Mouse (Mus musculus): ENCODE measurements around the gene Rpl9-ps1. TPM values are rescaled to one million over a fixed set of nuclear protein-coding genes. Genes with fewer than 3 reads are reported as not detected.

Rpl9-ps1 gene
- polyA plus RNA-seq, 1 experiment from 2014 or later, result not detected

DNA sequence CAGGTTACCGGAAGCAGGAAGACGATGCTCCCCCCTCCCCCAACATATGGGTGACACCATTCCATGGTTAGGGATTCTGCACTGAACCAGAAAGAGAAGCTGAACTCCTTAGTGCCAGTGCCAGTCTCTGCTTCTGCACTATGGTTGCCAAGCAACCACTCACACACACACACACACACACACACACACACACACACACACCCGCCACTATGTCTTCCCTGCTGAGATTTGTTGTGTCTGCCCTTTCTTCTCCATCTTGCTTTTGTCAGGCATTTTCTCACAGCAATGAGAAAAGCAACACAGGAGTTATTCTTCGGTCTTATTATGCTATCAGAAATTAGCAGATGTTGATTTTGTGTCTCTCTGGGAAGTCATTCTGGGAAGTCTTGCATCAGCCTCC lies 11.0 kb downstream of the Rpl9-ps1 start:
- 65% methylated on average over 4 of the region's 4 CpGs for WGBS
- no peak for ATAC-seq (ENCODE audit: low FRiP score, low TSS enrichment)

DNA sequence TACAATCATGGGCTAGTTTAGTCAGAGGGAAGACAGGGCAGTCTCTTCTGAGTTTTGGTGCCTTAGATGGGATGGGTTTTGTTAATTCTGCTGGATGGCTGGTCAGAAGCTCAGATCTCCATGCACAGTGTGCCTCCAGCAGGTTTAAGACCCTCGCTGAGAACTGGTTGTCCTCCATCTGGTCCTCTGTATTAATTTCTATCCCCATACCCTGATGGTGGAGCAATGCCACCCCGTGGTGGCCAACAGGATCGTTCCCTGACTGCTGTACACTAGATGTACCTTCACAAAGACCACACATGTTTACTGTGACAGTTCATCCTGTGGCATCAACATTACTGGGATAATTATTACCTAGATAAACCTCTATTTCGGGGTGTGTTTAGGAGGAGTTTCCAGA lies 12.7 kb downstream of the Rpl9-ps1 start:
- H3K4me1 ChIP-seq (ENCODE audit: control insufficient read depth, insufficient read depth, low read length), result no peaks in the 10 kb centered on the region
- H3K27me3 ChIP-seq (ENCODE audit: control insufficient read depth, insufficient read depth, low read length), result no peaks in the 10 kb centered on the region
- no peak overlapping the region for H3K9ac ChIP-seq (ENCODE audit: low read depth, low read length)
- no peak overlapping the region for H3K4me3 ChIP-seq (ENCODE audit: low read length)
- H3K9me3 ChIP-seq (ENCODE audit: control insufficient read depth, low read length), result no peaks in the 10 kb centered on the region
- no peak overlapping the region for H3K27ac ChIP-seq (ENCODE audit: low read depth, low read length)
- WGBS, result 74% methylated on average over 4 of the region's 4 CpGs
- H3K36me3 ChIP-seq (ENCODE audit: control insufficient read depth, insufficient read depth, low read length), result no peaks in the 10 kb centered on the region
- H3K4me2 ChIP-seq (replicated peaks; ENCODE audit: low read depth, low read length), result no peak overlapping the region
- ATAC-seq (ENCODE audit: low FRiP score, low TSS enrichment), result no peak

More for the DNA sequence above, 11.0 kb downstream of the Rpl9-ps1 start:
- Histone ChIP-seq H3K27me3 (ENCODE audit: control insufficient read depth, insufficient read depth, low read length) (no peaks in the 10 kb centered on the region), H3K9me3 (ENCODE audit: control insufficient read depth, low read length) (no peaks in the 10 kb centered on the region), H3K36me3 (ENCODE audit: control insufficient read depth, insufficient read depth, low read length) (no peaks in the 10 kb centered on the region), H3K9ac (ENCODE audit: low read depth, low read length) (no peak overlapping the region), H3K27ac (ENCODE audit: low read depth, low read length) (no peak overlapping the region), H3K4me1 (ENCODE audit: control insufficient read depth, insufficient read depth, low read length) (no peaks in the 10 kb centered on the region), H3K4me2 (replicated peaks; ENCODE audit: low read depth, low read length) (no peak overlapping the region), H3K4me3 (ENCODE audit: low read length) (no peak overlapping the region)

DNA sequence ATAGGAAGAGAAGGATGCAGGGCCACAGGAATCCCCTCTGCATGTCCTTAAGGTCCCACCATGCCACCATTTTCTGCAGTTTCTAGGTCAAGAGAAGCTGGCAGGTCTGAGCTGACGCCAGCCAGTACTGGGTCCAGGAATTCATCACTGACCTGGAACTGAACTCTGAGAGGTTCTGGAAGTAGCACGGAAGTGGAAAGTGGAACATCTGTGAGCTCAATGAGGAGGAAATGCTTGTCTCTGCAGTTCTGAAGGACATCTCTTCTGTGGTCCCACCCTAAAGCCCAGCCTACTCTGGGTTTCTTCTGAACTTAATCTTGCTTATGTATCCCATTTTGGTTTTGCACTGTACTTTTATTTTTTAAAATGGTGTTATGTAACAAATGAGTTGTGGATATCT lies 14.4 kb downstream of the Rpl9-ps1 start:
- Histone ChIP-seq H3K9me3 (ENCODE audit: control insufficient read depth, low read length) (no peaks in the 10 kb centered on the region), H3K27me3 (ENCODE audit: control insufficient read depth, insufficient read depth, low read length) (no peaks in the 10 kb centered on the region), H3K9ac (ENCODE audit: low read depth, low read length) (no peak overlapping the region), H3K36me3 (ENCODE audit: control insufficient read depth, insufficient read depth, low read length) (no peaks in the 10 kb centered on the region), H3K4me1 (ENCODE audit: control insufficient read depth, insufficient read depth, low read length) (no peaks in the 10 kb centered on the region), H3K4me3 (ENCODE audit: low read length) (no peak overlapping the region), H3K27ac (ENCODE audit: low read depth, low read length) (no peak overlapping the region), H3K4me2 (replicated peaks; ENCODE audit: low read depth, low read length) (no peak overlapping the region)
- no peak for ATAC-seq (ENCODE audit: low FRiP score, low TSS enrichment)
- 76% methylated on average over 2 of the region's 2 CpGs for WGBS

DNA sequence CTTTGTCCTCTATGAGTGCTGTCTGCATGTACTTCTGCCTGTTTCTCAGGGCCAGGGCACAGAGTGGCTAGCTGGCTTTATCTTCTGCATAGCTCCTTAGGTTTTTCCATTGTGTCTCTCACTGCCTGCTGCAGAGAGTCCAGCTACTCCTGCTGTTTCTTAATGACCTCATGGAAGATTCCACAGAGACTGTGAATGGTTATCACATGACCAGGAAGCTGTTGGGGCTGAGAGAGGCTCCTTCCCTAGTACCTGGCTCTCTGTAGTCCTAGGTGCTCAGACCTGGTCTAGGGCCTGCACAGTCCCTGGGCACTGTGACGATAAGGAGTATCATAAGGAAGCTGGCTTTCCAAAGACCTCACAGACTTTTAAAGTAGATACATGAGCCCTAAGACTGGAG lies 14.8 kb downstream of the Rpl9-ps1 start:
- Histone ChIP-seq H3K4me2 (replicated peaks; ENCODE audit: low read depth, low read length) (no peak overlapping the region), H3K27me3 (ENCODE audit: control insufficient read depth, insufficient read depth, low read length) (no peaks in the 10 kb centered on the region), H3K36me3 (ENCODE audit: control insufficient read depth, insufficient read depth, low read length) (no peaks in the 10 kb centered on the region), H3K9ac (ENCODE audit: low read depth, low read length) (no peak overlapping the region), H3K4me1 (ENCODE audit: control insufficient read depth, insufficient read depth, low read length) (no peaks in the 10 kb centered on the region), H3K9me3 (ENCODE audit: control insufficient read depth, low read length) (no peaks in the 10 kb centered on the region), H3K4me3 (ENCODE audit: low read length) (no peak overlapping the region), H3K27ac (ENCODE audit: low read depth, low read length) (no peak overlapping the region)
- ATAC-seq (ENCODE audit: low FRiP score, low TSS enrichment), result no peak
- 92% methylated on average over 1 of the region's 1 CpGs for whole genome bisulfite sequencing

DNA sequence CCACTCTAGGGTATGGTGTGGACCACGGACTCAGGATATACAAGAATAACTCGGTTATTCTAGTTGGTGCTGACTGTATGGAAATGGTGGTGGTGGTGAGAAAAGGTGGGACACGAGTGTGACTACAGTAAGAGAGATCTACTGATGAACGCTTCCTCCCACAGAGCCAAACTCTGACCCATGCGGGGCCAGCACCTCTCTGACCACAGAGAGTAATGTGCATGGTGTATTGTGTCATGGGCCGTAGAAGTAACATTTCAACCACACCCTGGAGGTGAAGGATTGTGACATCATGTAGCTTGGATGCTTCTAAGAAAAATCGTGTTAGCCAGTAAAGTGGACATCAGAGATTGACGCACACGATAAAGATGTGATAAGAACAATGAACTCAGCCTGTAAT lies 16.6 kb downstream of the Rpl9-ps1 start:
- no peaks in the 10 kb centered on the region for H3K4me1 ChIP-seq (ENCODE audit: control insufficient read depth, insufficient read depth, low read length)
- no peaks in the 10 kb centered on the region for H3K36me3 ChIP-seq (ENCODE audit: control insufficient read depth, insufficient read depth, low read length)
- H3K9ac ChIP-seq (ENCODE audit: low read depth, low read length), result no peak overlapping the region
- no peak overlapping the region for H3K4me3 ChIP-seq (ENCODE audit: low read length)
- no peak for ATAC-seq (ENCODE audit: low FRiP score, low TSS enrichment)
- H3K4me2 ChIP-seq (replicated peaks; ENCODE audit: low read depth, low read length), result no peak overlapping the region
- 87% methylated on average over 9 of the region's 9 CpGs for whole genome bisulfite sequencing
- H3K27ac ChIP-seq (ENCODE audit: low read depth, low read length), result no peak overlapping the region
- H3K27me3 ChIP-seq (ENCODE audit: control insufficient read depth, insufficient read depth, low read length), result no peaks in the 10 kb centered on the region
- no peaks in the 10 kb centered on the region for H3K9me3 ChIP-seq (ENCODE audit: control insufficient read depth, low read length)

DNA sequence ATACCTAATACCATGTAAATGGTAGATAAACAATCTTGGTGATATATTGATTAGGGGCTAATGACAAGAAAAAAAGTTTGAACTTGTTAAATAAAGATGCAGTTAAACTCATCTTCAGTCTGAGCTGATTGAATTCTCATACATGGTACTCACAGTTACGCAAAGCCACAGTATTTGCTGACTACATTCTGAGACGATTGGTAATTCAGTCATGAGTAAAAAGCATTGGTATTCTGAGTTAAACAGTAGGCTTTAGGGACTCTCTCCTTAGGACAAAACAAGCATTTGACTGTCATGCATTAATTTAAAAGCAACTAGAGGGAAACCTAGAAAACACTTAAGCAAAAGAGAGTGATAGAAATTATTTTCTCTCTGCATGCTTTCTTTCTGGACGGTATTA lies 21.8 kb downstream of the Rpl9-ps1 start:
- Histone ChIP-seq H3K9me3 (ENCODE audit: control insufficient read depth, low read length) (no peaks in the 10 kb centered on the region), H3K27ac (ENCODE audit: low read depth, low read length) (no peak overlapping the region), H3K27me3 (ENCODE audit: control insufficient read depth, insufficient read depth, low read length) (no peaks in the 10 kb centered on the region), H3K36me3 (ENCODE audit: control insufficient read depth, insufficient read depth, low read length) (no peaks in the 10 kb centered on the region), H3K9ac (ENCODE audit: low read depth, low read length) (no peak overlapping the region), H3K4me2 (replicated peaks; ENCODE audit: low read depth, low read length) (no peak overlapping the region), H3K4me3 (ENCODE audit: low read length) (no peak overlapping the region), H3K4me1 (ENCODE audit: control insufficient read depth, insufficient read depth, low read length) (no peaks in the 10 kb centered on the region)
- no peak for ATAC-seq (ENCODE audit: low FRiP score, low TSS enrichment)
- 89% methylated on average over 3 of the region's 3 CpGs for WGBS

DNA sequence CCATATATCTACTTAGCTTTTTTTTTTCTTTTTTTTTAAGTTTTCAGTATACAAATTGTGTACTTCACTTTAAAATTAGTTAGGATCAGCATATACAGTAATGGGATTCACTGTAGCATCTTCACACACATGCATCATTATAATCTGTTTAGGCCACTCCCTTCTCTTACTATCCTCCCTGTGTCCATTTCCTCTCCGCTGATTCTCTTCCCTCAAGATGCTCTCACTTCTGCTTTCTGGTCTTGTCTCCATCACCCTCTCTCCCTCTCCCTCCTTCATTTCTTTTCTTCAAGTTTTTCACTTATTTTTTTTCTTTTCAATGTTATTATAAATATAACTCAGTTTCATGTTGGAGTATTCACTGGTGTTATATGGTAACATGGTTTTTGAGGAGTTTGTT lies 26.4 kb downstream of the Rpl9-ps1 start:
- no peaks in the 10 kb centered on the region for H3K27me3 ChIP-seq (ENCODE audit: control insufficient read depth, insufficient read depth, low read length)
- no peak for ATAC-seq (ENCODE audit: low FRiP score, low TSS enrichment)
- H3K4me3 ChIP-seq (ENCODE audit: low read length), result no peak overlapping the region
- no peak overlapping the region for H3K4me2 ChIP-seq (replicated peaks; ENCODE audit: low read depth, low read length)
- no peaks in the 10 kb centered on the region for H3K36me3 ChIP-seq (ENCODE audit: control insufficient read depth, insufficient read depth, low read length)
- 87% methylated on average over 1 of the region's 1 CpGs for WGBS
- no peaks in the 10 kb centered on the region for H3K4me1 ChIP-seq (ENCODE audit: control insufficient read depth, insufficient read depth, low read length)
- H3K9ac ChIP-seq (ENCODE audit: low read depth, low read length), result no peak overlapping the region
- H3K9me3 ChIP-seq (ENCODE audit: control insufficient read depth, low read length), result no peaks in the 10 kb centered on the region
- no peak overlapping the region for H3K27ac ChIP-seq (ENCODE audit: low read depth, low read length)

DNA sequence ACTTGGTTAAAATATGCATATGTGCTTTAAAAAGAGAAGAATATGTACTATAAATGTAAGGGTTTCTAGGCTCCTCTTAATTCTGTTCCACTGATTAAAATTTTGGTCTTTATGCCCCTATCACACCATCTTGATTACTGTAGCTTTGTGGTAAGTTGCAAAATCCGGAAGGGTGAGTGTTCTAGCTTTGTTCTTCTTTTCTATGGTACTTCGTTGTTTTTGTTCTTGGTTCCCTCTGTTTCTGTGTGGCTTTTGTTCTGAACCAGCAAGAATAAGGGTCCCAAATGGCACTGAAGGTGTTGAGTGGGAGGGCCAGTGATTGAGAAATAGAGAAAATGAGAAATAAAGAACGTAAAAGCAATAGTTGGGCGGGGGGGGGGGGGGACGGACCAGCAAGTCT lies 27.2 kb downstream of the Rpl9-ps1 start:
- no peaks in the 10 kb centered on the region for H3K36me3 ChIP-seq (ENCODE audit: control insufficient read depth, insufficient read depth, low read length)
- no peaks in the 10 kb centered on the region for H3K27me3 ChIP-seq (ENCODE audit: control insufficient read depth, insufficient read depth, low read length)
- no peaks in the 10 kb centered on the region for H3K4me1 ChIP-seq (ENCODE audit: control insufficient read depth, insufficient read depth, low read length)
- H3K27ac ChIP-seq (ENCODE audit: low read depth, low read length), result no peak overlapping the region
- no peak overlapping the region for H3K4me2 ChIP-seq (replicated peaks; ENCODE audit: low read depth, low read length)
- H3K9me3 ChIP-seq (ENCODE audit: control insufficient read depth, low read length), result no peaks in the 10 kb centered on the region
- WGBS, result 76% methylated on average over 5 of the region's 5 CpGs
- no peak for ATAC-seq (ENCODE audit: low FRiP score, low TSS enrichment)
- H3K4me3 ChIP-seq (ENCODE audit: low read length), result no peak overlapping the region
- no peak overlapping the region for H3K9ac ChIP-seq (ENCODE audit: low read depth, low read length)

DNA sequence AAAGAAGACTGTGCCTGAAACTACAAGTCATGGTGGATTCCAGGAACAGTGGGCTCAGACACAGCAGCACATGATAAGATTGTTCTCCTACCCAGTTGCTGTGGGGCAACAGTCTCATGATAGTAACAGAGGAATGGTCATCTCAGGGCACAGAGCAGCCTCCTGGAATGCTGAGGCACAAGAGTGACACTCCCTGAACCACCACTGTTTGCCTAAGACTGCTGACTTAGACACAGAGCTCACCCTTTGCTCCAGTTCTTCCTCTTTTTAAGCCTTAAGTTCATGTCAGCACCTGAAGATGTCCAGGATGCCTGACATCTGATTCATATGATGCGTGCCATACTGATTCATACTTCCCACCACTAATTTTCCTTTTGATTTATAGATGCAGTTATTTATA lies 28.8 kb downstream of the Rpl9-ps1 start:
- no peak overlapping the region for H3K4me2 ChIP-seq (replicated peaks; ENCODE audit: low read depth, low read length)
- H3K4me1 ChIP-seq (ENCODE audit: control insufficient read depth, insufficient read depth, low read length), result no peaks in the 10 kb centered on the region
- H3K27ac ChIP-seq (ENCODE audit: low read depth, low read length), result no peak overlapping the region
- no peak overlapping the region for H3K9ac ChIP-seq (ENCODE audit: low read depth, low read length)
- no peaks in the 10 kb centered on the region for H3K36me3 ChIP-seq (ENCODE audit: control insufficient read depth, insufficient read depth, low read length)
- no peaks in the 10 kb centered on the region for H3K27me3 ChIP-seq (ENCODE audit: control insufficient read depth, insufficient read depth, low read length)
- WGBS, result 92% methylated on average over 1 of the region's 1 CpGs
- no peaks in the 10 kb centered on the region for H3K9me3 ChIP-seq (ENCODE audit: control insufficient read depth, low read length)
- no peak overlapping the region for H3K4me3 ChIP-seq (ENCODE audit: low read length)
- ATAC-seq (ENCODE audit: low FRiP score, low TSS enrichment), result no peak

DNA sequence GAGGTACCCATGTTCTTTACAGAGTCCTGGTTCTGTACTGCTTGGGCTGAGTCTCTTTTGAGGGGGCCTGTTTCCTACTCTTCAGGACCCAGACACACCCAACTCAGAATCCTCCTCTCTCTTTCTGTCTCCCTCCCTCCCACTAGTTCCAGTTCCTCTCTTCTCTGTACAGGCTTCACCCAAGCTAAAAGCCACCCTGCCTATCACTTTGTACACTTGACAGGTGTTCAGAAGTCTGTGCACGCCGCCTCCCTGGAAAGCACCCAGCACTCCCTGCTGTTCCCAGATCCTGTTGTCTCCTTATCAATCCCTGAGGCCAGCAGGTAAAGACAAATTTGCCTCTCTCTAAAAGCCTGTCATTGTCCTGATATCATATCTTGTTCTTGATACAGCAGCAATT lies 34.5 kb downstream of the Rpl9-ps1 start:
- H3K4me2 ChIP-seq (replicated peaks; ENCODE audit: low read depth, low read length), result no peak overlapping the region
- no peak for ATAC-seq (ENCODE audit: low FRiP score, low TSS enrichment)
- H3K4me3 ChIP-seq (ENCODE audit: low read length), result no peak overlapping the region
- H3K9ac ChIP-seq (ENCODE audit: low read depth, low read length), result no peak overlapping the region
- 84% methylated on average over 2 of the region's 2 CpGs for WGBS
- no peaks in the 10 kb centered on the region for H3K9me3 ChIP-seq (ENCODE audit: control insufficient read depth, low read length)
- H3K36me3 ChIP-seq (ENCODE audit: control insufficient read depth, insufficient read depth, low read length), result no peaks in the 10 kb centered on the region
- H3K27ac ChIP-seq (ENCODE audit: low read depth, low read length), result no peak overlapping the region
- no peaks in the 10 kb centered on the region for H3K4me1 ChIP-seq (ENCODE audit: control insufficient read depth, insufficient read depth, low read length)
- no peaks in the 10 kb centered on the region for H3K27me3 ChIP-seq (ENCODE audit: control insufficient read depth, insufficient read depth, low read length)
